Mouse (Mus musculus): ENCODE measurements at regions not wholly inside any gene's neighbourhood (a gene's known extent, or its start where the extent isn't known, plus 50 kb on each side); places are given as distances from the start of the nearest gene placed in this dataset.

GRCm38 (mm10) chr4:98282275-98282674 lies 100.8 kb downstream of the Tm2d1 start:
- ATAC-seq (ENCODE audit: extremely low read depth, insufficient number of reproducible peaks, low FRiP score, poor library complexity, severe bottlenecking) = no peak

GRCm38 (mm10) chr4:98258336-98258735 lies 124.8 kb downstream of the Tm2d1 start:
- ATAC-seq (ENCODE audit: extremely low read depth, insufficient number of reproducible peaks, low FRiP score, poor library complexity, severe bottlenecking) = no peak

GRCm38 (mm10) chr4:98257711-98258110 lies 125.4 kb downstream of the Tm2d1 start:
- no peak for ATAC-seq (ENCODE audit: extremely low read depth, insufficient number of reproducible peaks, low FRiP score, poor library complexity, severe bottlenecking)

- 0 out of 2 replicates have a peak, but pooled peaks have one; percentile 9 for ATAC-seq (ENCODE audit: extremely low read depth, insufficient number of reproducible peaks, low FRiP score, poor library complexity, severe bottlenecking)
Measured at GRCm38 (mm10) chr4:98254856-98255853, 128.0 kb downstream of the Tm2d1 start.

- ATAC-seq (ENCODE audit: extremely low read depth, insufficient number of reproducible peaks, low FRiP score, poor library complexity, severe bottlenecking) = no peak
Measured at GRCm38 (mm10) chr4:98243941-98244929, 138.9 kb downstream of the Tm2d1 start.

GRCm38 (mm10) chr4:98243502-98243901 lies 139.6 kb downstream of the Tm2d1 start:
- ATAC-seq (ENCODE audit: extremely low read depth, insufficient number of reproducible peaks, low FRiP score, poor library complexity, severe bottlenecking) = peak; percentile 78; the same call in 1 of the 2 replicates

- no peak for ATAC-seq (ENCODE audit: extremely low read depth, insufficient number of reproducible peaks, low FRiP score, poor library complexity, severe bottlenecking)
Measured at GRCm38 (mm10) chr4:98241921-98242320, 141.2 kb downstream of the Tm2d1 start.

GRCm38 (mm10) chr4:98240289-98240688 lies 142.8 kb downstream of the Tm2d1 start:
- no peak for ATAC-seq (ENCODE audit: extremely low read depth, insufficient number of reproducible peaks, low FRiP score, poor library complexity, severe bottlenecking)

- ATAC-seq (ENCODE audit: extremely low read depth, insufficient number of reproducible peaks, low FRiP score, poor library complexity, severe bottlenecking) = no peak
Measured at GRCm38 (mm10) chr4:98238075-98238474, 145.0 kb downstream of the Tm2d1 start.

- no peak for ATAC-seq (ENCODE audit: extremely low read depth, insufficient number of reproducible peaks, low FRiP score, poor library complexity, severe bottlenecking)
Measured at GRCm38 (mm10) chr4:98237475-98237874, 145.6 kb downstream of the Tm2d1 start.

GRCm38 (mm10) chr4:98236006-98236783 lies 146.9 kb downstream of the Tm2d1 start:
- ATAC-seq (ENCODE audit: extremely low read depth, insufficient number of reproducible peaks, low FRiP score, poor library complexity, severe bottlenecking) = no peak

- ATAC-seq (ENCODE audit: extremely low read depth, insufficient number of reproducible peaks, low FRiP score, poor library complexity, severe bottlenecking) = no peak
Measured at GRCm38 (mm10) chr4:98228193-98228592, 154.9 kb downstream of the Tm2d1 start.

- ATAC-seq (ENCODE audit: extremely low read depth, insufficient number of reproducible peaks, low FRiP score, poor library complexity, severe bottlenecking) = no peak
Measured at GRCm38 (mm10) chr4:98224366-98224765, 158.7 kb downstream of the Tm2d1 start.

GRCm38 (mm10) chr4:98223429-98223828 lies 159.7 kb downstream of the Tm2d1 start:
- ATAC-seq (ENCODE audit: extremely low read depth, insufficient number of reproducible peaks, low FRiP score, poor library complexity, severe bottlenecking) = no peak

GRCm38 (mm10) chr4:98221566-98221965 lies 161.5 kb downstream of the Tm2d1 start:
- no peak for ATAC-seq (ENCODE audit: extremely low read depth, insufficient number of reproducible peaks, low FRiP score, poor library complexity, severe bottlenecking)

- no peak for ATAC-seq (ENCODE audit: extremely low read depth, insufficient number of reproducible peaks, low FRiP score, poor library complexity, severe bottlenecking)
Measured at GRCm38 (mm10) chr4:98215218-98215617, 167.9 kb downstream of the Tm2d1 start.

- ATAC-seq (ENCODE audit: extremely low read depth, insufficient number of reproducible peaks, low FRiP score, poor library complexity, severe bottlenecking) = no peak
Measured at GRCm38 (mm10) chr4:98207446-98207845, 175.7 kb downstream of the Tm2d1 start.

GRCm38 (mm10) chr4:98206245-98206970 lies 176.7 kb downstream of the Tm2d1 start:
- ATAC-seq (ENCODE audit: extremely low read depth, insufficient number of reproducible peaks, low FRiP score, poor library complexity, severe bottlenecking) = no peak
